Mouse (Mus musculus): ENCODE data around the gene Tmem201. TPM values are rescaled to one million over a fixed set of nuclear protein-coding genes. Genes with fewer than 3 reads are reported as not detected.

Gene Tmem201
- polyA plus RNA-seq, 1 experiment from 2014 or later, result 25.5 TPM

- H3K9me3 ChIP-seq (replicated peaks; ENCODE audit: control insufficient read depth, low read length), result no peaks in the 10 kb centered on the region
- no peak for ATAC-seq (replicated peaks; ENCODE audit: insufficient number of reproducible peaks, low FRiP score, low TSS enrichment)
- H3K27ac ChIP-seq (ENCODE audit: low read depth, low read length), result no peak overlapping the region
- 63% methylated on average over 5 of the region's 5 CpGs for WGBS (ENCODE audit: insufficient replicate concordance)
- H3K4me3 ChIP-seq (ENCODE audit: low read depth, low read length), result no peak overlapping the region
- 0 out of 2 replicates have a peak, but pooled peaks cover 2% of the 10 kb centered on the region for H3K36me3 ChIP-seq (ENCODE audit: control insufficient read depth, insufficient read depth, low read length)
- no peak overlapping the region for H3K9ac ChIP-seq (ENCODE audit: low read depth, low read length)
- no peaks in the 10 kb centered on the region for H3K27me3 ChIP-seq (ENCODE audit: control insufficient read depth, insufficient read depth, low read length)
- peaks cover 26% of the 10 kb centered on the region for H3K4me1 ChIP-seq (ENCODE audit: control insufficient read depth, insufficient read depth, low read length)
- no peak overlapping the region for H3K4me2 ChIP-seq
Measured at GRCm38 (mm10) chr4:149739478-149739877, 1.6 kb upstream of the Tmem201 start.

- no peak overlapping the region for H3K27ac ChIP-seq (ENCODE audit: low read depth, low read length)
Measured at GRCm38 (mm10) chr4:149736581-149736980, 1.3 kb downstream of the Tmem201 start.

GRCm38 (mm10) chr4:149735624-149736250 lies 2.1 kb downstream of the Tmem201 start:
- ATAC-seq (replicated peaks; ENCODE audit: insufficient number of reproducible peaks, low FRiP score, low TSS enrichment), result no peak
- Histone ChIP-seq H3K27ac (ENCODE audit: low read depth, low read length) (no peak overlapping the region), H3K36me3 (ENCODE audit: control insufficient read depth, insufficient read depth, low read length) (no peaks in the 10 kb centered on the region; the same call in none of the 2 replicates), H3K9me3 (replicated peaks; ENCODE audit: control insufficient read depth, low read length) (no peaks in the 10 kb centered on the region), H3K9ac (ENCODE audit: low read depth, low read length) (no peak overlapping the region; the same call in 1 of the 2 replicates), H3K4me2 (no peak overlapping the region), H3K27me3 (ENCODE audit: control insufficient read depth, insufficient read depth, low read length) (no peaks in the 10 kb centered on the region), H3K4me3 (ENCODE audit: low read depth, low read length) (no peak overlapping the region), H3K4me1 (ENCODE audit: control insufficient read depth, insufficient read depth, low read length) (peaks cover 53% of the 10 kb centered on the region)
- WGBS (ENCODE audit: insufficient replicate concordance), result 71% methylated on average over 5 of the region's 5 CpGs

More at GRCm38 (mm10) chr4:149736581-149736980, 1.3 kb downstream of the Tmem201 start:
- peak overlapping the region; percentile 97 for H3K4me2 ChIP-seq
- H3K9ac ChIP-seq (ENCODE audit: low read depth, low read length), result peak overlapping the region; percentile 91
- 43% methylated on average over 4 of the region's 4 CpGs for WGBS (ENCODE audit: insufficient replicate concordance)
- no peak for ATAC-seq (replicated peaks; ENCODE audit: insufficient number of reproducible peaks, low FRiP score, low TSS enrichment)
- peaks cover 2% of the 10 kb centered on the region; the same call in 1 of the 2 replicates for H3K36me3 ChIP-seq (ENCODE audit: control insufficient read depth, insufficient read depth, low read length)
- peak overlapping the region; percentile 84 for H3K4me3 ChIP-seq (ENCODE audit: low read depth, low read length)
- H3K9me3 ChIP-seq (replicated peaks; ENCODE audit: control insufficient read depth, low read length), result no peaks in the 10 kb centered on the region
- peaks cover 48% of the 10 kb centered on the region for H3K4me1 ChIP-seq (ENCODE audit: control insufficient read depth, insufficient read depth, low read length)
- H3K27me3 ChIP-seq (ENCODE audit: control insufficient read depth, insufficient read depth, low read length), result no peaks in the 10 kb centered on the region

GRCm38 (mm10) chr4:149734730-149735475 lies 2.9 kb downstream of the Tmem201 start:
- WGBS (ENCODE audit: insufficient replicate concordance), result 74% methylated on average over 10 of the region's 10 CpGs
- no peak overlapping the region for H3K4me2 ChIP-seq
- H3K9ac ChIP-seq (ENCODE audit: low read depth, low read length), result no peak overlapping the region
- H3K27ac ChIP-seq (ENCODE audit: low read depth, low read length), result no peak overlapping the region
- no peak for ATAC-seq (replicated peaks; ENCODE audit: insufficient number of reproducible peaks, low FRiP score, low TSS enrichment)
- no peaks in the 10 kb centered on the region for H3K9me3 ChIP-seq (replicated peaks; ENCODE audit: control insufficient read depth, low read length)
- no peaks in the 10 kb centered on the region for H3K27me3 ChIP-seq (ENCODE audit: control insufficient read depth, insufficient read depth, low read length)
- H3K4me1 ChIP-seq (ENCODE audit: control insufficient read depth, insufficient read depth, low read length), result peaks cover 54% of the 10 kb centered on the region
- no peaks in the 10 kb centered on the region; the same call in none of the 2 replicates for H3K36me3 ChIP-seq (ENCODE audit: control insufficient read depth, insufficient read depth, low read length)
- H3K4me3 ChIP-seq (ENCODE audit: low read depth, low read length), result no peak overlapping the region

- H3K27ac ChIP-seq (ENCODE audit: low read depth, low read length), result no peak overlapping the region
Measured at GRCm38 (mm10) chr4:149734246-149734645, 3.6 kb downstream of the Tmem201 start.

GRCm38 (mm10) chr4:149733748-149734147 lies 4.1 kb downstream of the Tmem201 start:
- Histone ChIP-seq H3K36me3 (ENCODE audit: control insufficient read depth, insufficient read depth, low read length) (peaks cover 11% of the 10 kb centered on the region), H3K9ac (ENCODE audit: low read depth, low read length) (peak overlapping the region; percentile 34; the same call in 1 of the 2 replicates), H3K4me1 (ENCODE audit: control insufficient read depth, insufficient read depth, low read length) (peaks cover 54% of the 10 kb centered on the region), H3K4me2 (no peak overlapping the region), H3K27me3 (ENCODE audit: control insufficient read depth, insufficient read depth, low read length) (no peaks in the 10 kb centered on the region), H3K4me3 (ENCODE audit: low read depth, low read length) (no peak overlapping the region), H3K9me3 (replicated peaks; ENCODE audit: control insufficient read depth, low read length) (no peaks in the 10 kb centered on the region), H3K27ac (ENCODE audit: low read depth, low read length) (no peak overlapping the region)
- no peak for ATAC-seq (replicated peaks; ENCODE audit: insufficient number of reproducible peaks, low FRiP score, low TSS enrichment)
- 62% methylated on average over 6 of the region's 6 CpGs for WGBS (ENCODE audit: insufficient replicate concordance)

More at GRCm38 (mm10) chr4:149734246-149734645, 3.6 kb downstream of the Tmem201 start:
- ATAC-seq (replicated peaks; ENCODE audit: insufficient number of reproducible peaks, low FRiP score, low TSS enrichment), result no peak
- H3K4me2 ChIP-seq, result no peak overlapping the region
- no peaks in the 10 kb centered on the region for H3K9me3 ChIP-seq (replicated peaks; ENCODE audit: control insufficient read depth, low read length)
- no peaks in the 10 kb centered on the region for H3K27me3 ChIP-seq (ENCODE audit: control insufficient read depth, insufficient read depth, low read length)
- H3K4me1 ChIP-seq (ENCODE audit: control insufficient read depth, insufficient read depth, low read length), result peaks cover 54% of the 10 kb centered on the region
- H3K36me3 ChIP-seq (ENCODE audit: control insufficient read depth, insufficient read depth, low read length), result peaks cover 6% of the 10 kb centered on the region
- H3K4me3 ChIP-seq (ENCODE audit: low read depth, low read length), result no peak overlapping the region
- H3K9ac ChIP-seq (ENCODE audit: low read depth, low read length), result no peak overlapping the region
- 79% methylated on average over 6 of the region's 6 CpGs for WGBS (ENCODE audit: insufficient replicate concordance)

GRCm38 (mm10) chr4:149732800-149733199 lies 5.0 kb downstream of the Tmem201 start:
- no peak for ATAC-seq (replicated peaks; ENCODE audit: insufficient number of reproducible peaks, low FRiP score, low TSS enrichment)
- no peaks in the 10 kb centered on the region for H3K27me3 ChIP-seq (ENCODE audit: control insufficient read depth, insufficient read depth, low read length)
- H3K9ac ChIP-seq (ENCODE audit: low read depth, low read length), result peak overlapping the region; percentile 23; the same call in 1 of the 2 replicates
- no peaks in the 10 kb centered on the region for H3K9me3 ChIP-seq (replicated peaks; ENCODE audit: control insufficient read depth, low read length)
- no peak overlapping the region for H3K4me2 ChIP-seq
- H3K27ac ChIP-seq (ENCODE audit: low read depth, low read length), result no peak overlapping the region
- H3K36me3 ChIP-seq (ENCODE audit: control insufficient read depth, insufficient read depth, low read length), result peaks cover 14% of the 10 kb centered on the region
- WGBS (ENCODE audit: insufficient replicate concordance), result 60% methylated on average over 10 of the region's 10 CpGs
- no peak overlapping the region for H3K4me3 ChIP-seq (ENCODE audit: low read depth, low read length)
- H3K4me1 ChIP-seq (ENCODE audit: control insufficient read depth, insufficient read depth, low read length), result peaks cover 51% of the 10 kb centered on the region

GRCm38 (mm10) chr4:149732313-149732712 lies 5.5 kb downstream of the Tmem201 start:
- peak overlapping the region; percentile 23; the same call in 1 of the 2 replicates for H3K9ac ChIP-seq (ENCODE audit: low read depth, low read length)
- H3K27ac ChIP-seq (ENCODE audit: low read depth, low read length), result no peak overlapping the region

More at GRCm38 (mm10) chr4:149732313-149732712, 5.5 kb downstream of the Tmem201 start:
- Histone ChIP-seq H3K27me3 (ENCODE audit: control insufficient read depth, insufficient read depth, low read length) (no peaks in the 10 kb centered on the region), H3K4me3 (ENCODE audit: low read depth, low read length) (no peak overlapping the region), H3K4me1 (ENCODE audit: control insufficient read depth, insufficient read depth, low read length) (peaks cover 51% of the 10 kb centered on the region), H3K36me3 (ENCODE audit: control insufficient read depth, insufficient read depth, low read length) (peaks cover 18% of the 10 kb centered on the region), H3K9me3 (replicated peaks; ENCODE audit: control insufficient read depth, low read length) (no peaks in the 10 kb centered on the region), H3K4me2 (no peak overlapping the region)
- no peak for ATAC-seq (replicated peaks; ENCODE audit: insufficient number of reproducible peaks, low FRiP score, low TSS enrichment)
- 85% methylated on average over 3 of the region's 3 CpGs for WGBS (ENCODE audit: insufficient replicate concordance)
